Mouse (Mus musculus): ENCODE measurements around the gene Thy1. TPM values are rescaled to one million over a fixed set of nuclear protein-coding genes. Genes with fewer than 3 reads are reported as not detected.

Thy1 gene
- polyA plus RNA-seq, 1 experiment = 13.9 TPM

DNA sequence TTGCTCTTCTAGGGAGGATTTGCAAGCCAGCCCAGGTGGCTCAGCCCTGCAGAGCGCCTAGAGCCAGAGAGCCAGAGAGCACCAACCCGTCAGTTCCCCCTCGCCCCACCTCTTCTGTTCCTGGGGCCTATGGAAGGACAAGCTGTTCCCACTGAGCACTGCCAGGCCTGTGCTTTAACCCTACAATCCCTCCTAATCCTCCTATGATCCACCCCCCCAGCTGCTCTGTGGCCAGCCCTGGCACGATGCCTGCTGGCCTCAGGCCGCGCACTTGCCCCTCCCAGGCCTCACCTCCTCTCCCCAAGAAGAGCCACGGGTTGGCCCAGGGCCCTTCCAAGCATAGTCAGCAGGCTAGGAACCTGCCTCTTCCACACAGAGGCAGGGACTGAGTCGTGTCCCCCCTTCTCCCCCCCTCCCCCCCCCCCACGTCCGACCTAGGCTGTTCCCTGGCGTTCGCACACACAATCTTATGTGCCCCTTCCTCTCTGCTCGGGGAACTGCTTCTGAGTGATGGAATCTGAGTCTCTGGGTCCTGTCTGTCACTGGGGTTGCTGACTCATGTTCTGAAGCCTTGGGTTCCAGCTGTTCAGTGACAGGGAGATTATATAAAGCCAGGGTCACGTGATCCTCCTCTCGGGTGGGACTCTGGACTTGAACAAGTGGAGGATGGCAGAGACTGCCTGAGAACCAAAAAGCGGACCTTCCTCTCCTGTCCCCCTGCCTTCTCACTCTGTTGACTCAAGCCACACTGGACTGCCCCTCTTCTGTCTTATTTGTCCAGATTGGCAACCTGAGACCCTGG lies 36.0 kb downstream of the Thy1 start:
- no peak overlapping the region for H3K4me3 ChIP-seq (ENCODE audit: insufficient read depth, low read depth, low read length)
- H3K27ac ChIP-seq (replicated peaks; ENCODE audit: low read depth, low read length) = no peak overlapping the region
- H3K4me1 ChIP-seq (ENCODE audit: control insufficient read depth, insufficient read depth, insufficient read length, low read length) = no peaks in the 10 kb centered on the region; the same call in 1 of the 2 replicates

DNA sequence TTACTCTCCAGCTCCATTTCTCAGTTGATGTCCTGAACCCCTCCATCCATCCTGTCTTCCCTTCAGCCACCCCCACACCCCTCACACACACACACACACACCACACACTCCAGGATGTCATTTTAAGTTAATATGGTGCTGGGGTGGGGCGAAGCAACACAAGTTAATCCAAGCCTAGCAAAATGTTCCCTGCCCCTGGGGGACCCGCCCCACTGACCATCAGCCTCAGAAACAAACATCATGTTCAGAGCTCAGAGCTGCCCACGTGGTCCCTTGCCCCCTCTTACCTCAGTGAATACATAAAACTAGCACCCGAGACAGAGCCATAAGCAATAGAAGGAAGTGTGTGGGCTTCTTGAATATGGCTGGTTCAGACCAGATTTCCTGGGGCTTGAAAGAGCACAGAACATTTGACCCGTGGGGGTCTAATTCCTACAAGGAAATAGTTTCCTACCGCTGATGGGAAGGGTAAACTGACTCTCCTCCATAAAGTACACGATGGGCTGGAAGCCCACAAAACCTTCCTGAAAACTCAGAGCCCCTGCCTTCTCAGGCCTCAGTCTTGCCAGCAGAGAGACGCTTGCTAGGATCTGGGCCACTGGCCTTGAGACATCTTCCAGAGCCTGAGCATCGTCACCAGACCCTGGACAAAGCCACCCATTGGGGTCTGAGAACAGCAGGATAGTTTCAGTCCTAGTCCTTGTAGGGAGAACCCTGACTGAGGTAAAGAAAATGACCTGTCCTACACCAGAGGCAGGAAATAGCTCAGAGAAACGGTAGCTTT lies 37.0 kb downstream of the Thy1 start:
- no peak overlapping the region for H3K27ac ChIP-seq (replicated peaks; ENCODE audit: low read depth, low read length)
- H3K4me1 ChIP-seq (ENCODE audit: control insufficient read depth, insufficient read depth, insufficient read length, low read length) = peaks cover 3% of the 10 kb centered on the region
- H3K4me3 ChIP-seq (ENCODE audit: insufficient read depth, low read depth, low read length) = no peak overlapping the region

DNA sequence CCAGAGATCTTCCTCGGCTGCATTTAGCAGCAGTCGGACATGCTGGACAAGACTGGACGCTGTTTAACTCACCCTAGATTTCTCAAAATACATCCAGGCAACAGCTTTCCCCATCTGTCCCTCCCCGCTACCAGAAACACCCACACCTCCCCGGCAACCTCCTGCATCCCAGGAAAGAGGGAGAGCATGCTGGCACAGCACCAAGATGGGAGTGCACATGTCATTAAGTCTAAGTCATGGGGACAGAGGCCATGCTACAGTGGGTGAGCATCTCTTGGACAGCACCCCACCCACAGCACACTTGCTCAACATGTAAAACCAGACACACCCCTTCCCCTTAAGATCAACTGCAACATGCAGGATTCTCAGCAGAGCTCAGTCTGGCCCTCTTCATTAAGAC lies 37.8 kb downstream of the Thy1 start:
- Histone ChIP-seq H3K4me1 (ENCODE audit: control insufficient read depth, insufficient read depth, insufficient read length, low read length) (peaks cover 3% of the 10 kb centered on the region), H3K27ac (replicated peaks; ENCODE audit: low read depth, low read length) (no peak overlapping the region), H3K4me3 (ENCODE audit: insufficient read depth, low read depth, low read length) (no peak overlapping the region)

DNA sequence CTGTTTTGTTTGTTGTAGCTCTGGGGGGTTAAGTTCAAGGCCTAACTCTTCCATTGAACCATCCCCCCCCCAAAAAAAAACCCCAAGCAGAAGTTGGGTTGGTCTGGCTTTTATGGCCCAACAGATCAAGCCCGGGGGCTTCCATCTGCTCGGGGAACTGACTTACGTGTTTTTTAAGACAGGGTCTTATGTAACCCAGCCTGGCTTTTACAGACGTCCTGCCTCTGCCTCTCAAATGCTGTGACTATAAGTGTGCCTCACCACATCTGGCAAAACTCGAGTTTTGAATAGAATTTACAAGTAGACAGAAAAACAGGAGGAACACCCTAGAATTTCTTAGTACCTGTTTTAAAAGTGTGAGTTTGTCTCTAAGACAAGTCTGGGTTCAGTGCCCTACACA lies 38.4 kb downstream of the Thy1 start:
- no peak overlapping the region for H3K27ac ChIP-seq (replicated peaks; ENCODE audit: low read depth, low read length)
- no peak overlapping the region for H3K4me3 ChIP-seq (ENCODE audit: insufficient read depth, low read depth, low read length)
- H3K4me1 ChIP-seq (ENCODE audit: control insufficient read depth, insufficient read depth, insufficient read length, low read length) = peaks cover 3% of the 10 kb centered on the region

DNA sequence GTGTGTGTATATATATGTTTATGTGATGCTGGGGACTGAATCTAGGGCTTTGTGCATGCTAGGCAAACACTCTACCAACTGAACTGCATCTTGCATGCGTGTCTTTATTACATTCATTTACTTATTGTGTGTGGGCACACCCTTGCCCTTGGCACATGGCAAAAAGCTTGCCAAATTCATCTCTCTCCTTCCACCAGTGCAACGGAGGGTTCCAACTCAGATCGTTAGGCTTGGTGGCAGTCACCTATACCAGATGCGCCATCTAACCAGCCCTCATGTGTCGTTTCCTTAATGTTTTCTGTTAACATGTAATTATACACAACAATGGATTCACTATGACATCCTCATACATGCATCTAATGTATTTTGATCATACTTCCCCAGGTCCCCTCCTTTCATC lies 39.1 kb downstream of the Thy1 start:
- no peak overlapping the region for H3K27ac ChIP-seq (replicated peaks; ENCODE audit: low read depth, low read length)
- peaks cover 3% of the 10 kb centered on the region for H3K4me1 ChIP-seq (ENCODE audit: control insufficient read depth, insufficient read depth, insufficient read length, low read length)
- H3K4me3 ChIP-seq (ENCODE audit: insufficient read depth, low read depth, low read length) = no peak overlapping the region

DNA sequence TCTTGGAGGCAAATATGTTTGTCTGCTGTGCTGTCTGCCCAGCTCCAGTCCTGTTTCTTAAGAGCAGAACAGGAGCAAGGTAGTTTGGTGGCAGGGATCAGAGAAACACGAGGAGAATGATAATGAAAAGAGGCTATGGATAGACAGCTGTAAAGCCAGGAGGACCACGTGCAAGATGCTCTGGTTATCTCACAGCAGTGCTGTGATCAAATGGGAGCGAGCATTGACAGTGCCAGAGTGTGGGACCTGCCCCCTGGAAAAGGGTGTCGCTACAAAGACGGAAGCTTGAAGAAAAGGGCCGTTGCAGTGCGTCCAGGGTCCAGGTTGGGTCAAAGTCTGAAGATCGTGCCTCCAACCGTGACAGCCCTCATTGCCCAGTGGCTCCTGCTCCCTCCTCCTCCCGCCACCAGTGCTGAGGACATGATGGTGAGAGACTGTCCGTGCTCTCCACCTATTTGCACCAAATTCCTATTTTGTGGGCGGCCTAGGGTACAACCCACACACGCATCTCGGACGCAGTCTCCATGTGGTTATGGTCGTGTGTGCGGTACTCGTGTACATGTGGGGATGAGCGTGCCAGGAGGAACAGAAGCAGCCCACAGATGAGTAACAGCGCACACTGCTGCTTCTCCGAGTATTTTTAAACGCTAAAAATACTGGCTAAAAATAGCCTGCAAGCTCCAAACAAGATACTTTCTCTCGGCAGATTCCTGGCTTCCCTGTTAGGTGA lies 40.4 kb downstream of the Thy1 start:
- Histone ChIP-seq H3K4me1 (ENCODE audit: control insufficient read depth, insufficient read depth, insufficient read length, low read length) (peaks cover 7% of the 10 kb centered on the region), H3K27ac (replicated peaks; ENCODE audit: low read depth, low read length) (no peak overlapping the region), H3K4me3 (ENCODE audit: insufficient read depth, low read depth, low read length) (peak overlapping the region; percentile 54; the same call in 1 of the 2 replicates)

DNA sequence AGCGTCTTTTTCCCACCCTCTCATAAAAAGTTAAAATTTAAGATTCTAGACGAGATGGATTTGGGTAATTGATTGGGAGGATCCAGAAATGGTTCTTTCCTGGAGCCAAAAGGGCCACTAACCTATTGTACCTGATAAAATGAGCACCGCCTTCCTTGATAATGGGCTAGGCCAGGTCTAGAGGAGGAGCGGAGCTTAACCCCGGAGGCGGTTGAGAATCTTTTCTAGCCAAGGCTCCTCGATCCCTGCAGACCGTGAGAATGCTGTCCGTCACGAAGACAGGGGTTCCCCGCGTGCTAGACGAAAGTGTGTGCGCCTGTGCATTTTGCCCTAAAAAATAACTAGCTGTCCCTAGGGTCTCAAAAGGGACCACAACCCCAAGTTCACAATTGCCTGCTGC lies 41.1 kb downstream of the Thy1 start:
- Histone ChIP-seq H3K4me3 (ENCODE audit: insufficient read depth, low read depth, low read length) (peak overlapping the region; percentile 54), H3K27ac (replicated peaks; ENCODE audit: low read depth, low read length) (0 out of 2 replicates have a peak overlapping the region, but pooled peaks have one; percentile 13), H3K4me1 (ENCODE audit: control insufficient read depth, insufficient read depth, insufficient read length, low read length) (peaks cover 11% of the 10 kb centered on the region)

DNA sequence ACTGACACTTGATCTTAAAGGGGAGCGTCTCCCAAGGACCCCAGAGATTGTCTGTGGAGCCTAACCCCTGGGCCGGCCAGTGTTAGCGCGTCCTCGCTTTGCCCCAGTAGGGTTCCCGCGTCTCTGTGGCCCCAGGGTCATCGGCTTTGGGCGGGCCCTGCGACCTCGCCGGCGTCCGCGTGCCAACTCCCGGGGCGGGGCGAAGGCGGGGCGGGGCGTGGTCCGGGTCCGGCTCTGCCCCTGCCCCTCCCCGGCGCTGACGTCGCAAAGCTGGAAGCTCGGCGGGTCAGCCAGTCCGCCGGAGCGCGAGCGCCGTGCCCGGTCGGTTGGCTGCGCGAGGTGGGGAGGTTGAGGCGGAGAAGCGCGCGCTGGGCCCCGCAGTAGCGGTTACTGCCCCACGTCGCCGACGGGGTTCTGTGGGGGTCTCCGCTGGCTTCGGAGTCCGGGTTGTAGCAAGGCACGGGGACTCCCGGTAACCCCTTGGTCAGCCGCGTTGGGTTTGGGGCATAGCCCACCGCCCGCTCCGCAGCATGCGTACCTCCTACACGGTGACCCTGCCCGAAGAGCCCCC lies 41.6 kb downstream of the Thy1 start:
- Histone ChIP-seq H3K4me1 (ENCODE audit: control insufficient read depth, insufficient read depth, insufficient read length, low read length) (peaks cover 13% of the 10 kb centered on the region), H3K4me3 (ENCODE audit: insufficient read depth, low read depth, low read length) (peak overlapping the region; percentile 87), H3K27ac (replicated peaks; ENCODE audit: low read depth, low read length) (peak overlapping the region; percentile 66)

DNA sequence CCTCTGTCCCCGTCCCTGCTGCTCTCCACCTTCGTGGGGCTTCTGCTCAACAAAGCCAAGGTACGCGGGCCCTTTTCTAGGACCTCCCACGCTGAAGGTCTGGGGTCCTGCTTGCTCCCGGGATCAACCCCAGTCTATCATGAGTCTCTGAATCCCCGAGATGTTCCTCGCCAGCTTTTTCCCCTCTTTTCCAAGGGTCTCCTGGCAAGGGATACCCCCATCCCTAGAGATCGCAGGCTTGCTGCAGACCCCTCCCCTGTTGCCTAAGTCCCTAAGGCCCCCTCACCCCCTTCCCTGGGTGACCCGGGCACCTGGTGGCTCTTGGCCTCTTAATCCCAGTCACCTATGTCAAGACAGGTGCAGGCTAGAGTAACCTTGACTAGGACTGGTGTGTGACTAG lies 42.1 kb downstream of the Thy1 start:
- H3K4me1 ChIP-seq (ENCODE audit: control insufficient read depth, insufficient read depth, insufficient read length, low read length) = peaks cover 16% of the 10 kb centered on the region
- H3K27ac ChIP-seq (replicated peaks; ENCODE audit: low read depth, low read length) = peak overlapping the region; percentile 66
- H3K4me3 ChIP-seq (ENCODE audit: insufficient read depth, low read depth, low read length) = peak overlapping the region; percentile 87

DNA sequence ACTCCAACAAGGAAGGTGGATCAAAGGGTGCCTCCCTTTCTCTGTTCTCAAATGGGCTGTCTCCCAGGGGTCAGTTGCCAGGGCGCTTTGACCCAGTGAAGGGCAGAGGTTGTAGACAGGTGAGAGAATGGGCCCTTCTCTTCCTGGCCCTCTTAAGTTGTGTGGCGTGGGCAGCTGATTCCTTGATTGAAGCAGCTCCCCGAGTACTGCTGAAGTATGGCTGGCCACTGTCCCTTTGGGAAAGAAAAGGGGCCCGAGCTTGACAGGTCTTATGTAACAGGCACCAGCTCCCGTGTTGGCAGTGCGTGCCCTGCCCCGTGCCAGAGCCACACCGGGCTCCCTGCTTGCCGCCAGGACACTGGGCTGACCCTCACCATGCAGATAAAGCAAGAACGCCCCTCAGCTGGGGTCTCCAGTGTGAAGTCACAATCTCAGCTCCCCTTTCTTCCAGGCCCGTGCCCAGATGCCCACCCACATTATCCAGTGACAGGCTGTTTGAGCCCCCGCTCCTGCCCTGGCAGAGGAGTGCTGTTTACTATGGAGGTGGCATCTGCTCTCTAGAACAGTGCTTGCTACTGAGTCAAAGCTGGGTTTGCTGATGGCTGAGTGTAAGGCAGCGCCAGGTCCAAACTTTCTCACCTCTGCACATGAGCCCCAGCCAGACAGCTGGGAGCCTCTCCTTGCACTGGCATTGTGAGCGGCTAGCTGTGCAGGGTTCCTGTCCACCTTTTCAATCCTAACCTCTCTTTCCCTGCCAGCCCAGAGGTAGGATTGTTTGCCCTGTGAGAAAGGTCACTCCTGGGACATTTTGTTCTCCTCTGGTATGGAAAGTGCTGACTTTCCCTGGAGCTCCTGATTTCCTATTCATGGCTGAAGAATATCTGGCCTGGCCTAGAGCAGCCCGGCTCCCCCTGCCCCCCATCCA lies 42.8 kb downstream of the Thy1 start:
- Histone ChIP-seq H3K27ac (replicated peaks; ENCODE audit: low read depth, low read length) (peak overlapping the region; percentile 66), H3K4me1 (ENCODE audit: control insufficient read depth, insufficient read depth, insufficient read length, low read length) (peaks cover 16% of the 10 kb centered on the region), H3K4me3 (ENCODE audit: insufficient read depth, low read depth, low read length) (peak overlapping the region; percentile 87)

DNA sequence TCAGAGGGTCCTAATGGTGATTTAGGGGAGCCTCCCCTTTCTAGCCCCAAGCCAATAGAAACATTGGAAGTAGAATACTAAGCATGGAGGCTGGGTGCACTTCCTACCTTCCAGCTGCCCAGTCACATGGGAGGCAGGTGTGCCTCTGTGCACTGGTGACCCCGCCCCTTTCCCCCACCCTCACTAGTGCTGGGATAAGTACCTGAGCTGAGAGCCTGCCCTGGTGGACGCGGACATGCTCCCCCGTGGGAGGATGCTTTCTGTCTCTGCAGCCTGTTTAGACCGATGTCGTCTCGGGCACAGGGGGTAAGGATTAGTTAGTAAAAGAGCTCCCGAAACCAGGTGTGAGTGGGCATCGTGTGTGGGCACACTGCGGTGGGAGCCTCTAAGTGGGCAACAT lies 43.8 kb downstream of the Thy1 start:
- no peak overlapping the region for H3K4me3 ChIP-seq (ENCODE audit: insufficient read depth, low read depth, low read length)
- H3K4me1 ChIP-seq (ENCODE audit: control insufficient read depth, insufficient read depth, insufficient read length, low read length) = peaks cover 16% of the 10 kb centered on the region
- H3K27ac ChIP-seq (replicated peaks; ENCODE audit: low read depth, low read length) = 0 out of 2 replicates have a peak overlapping the region, but pooled peaks have one; percentile 1

DNA sequence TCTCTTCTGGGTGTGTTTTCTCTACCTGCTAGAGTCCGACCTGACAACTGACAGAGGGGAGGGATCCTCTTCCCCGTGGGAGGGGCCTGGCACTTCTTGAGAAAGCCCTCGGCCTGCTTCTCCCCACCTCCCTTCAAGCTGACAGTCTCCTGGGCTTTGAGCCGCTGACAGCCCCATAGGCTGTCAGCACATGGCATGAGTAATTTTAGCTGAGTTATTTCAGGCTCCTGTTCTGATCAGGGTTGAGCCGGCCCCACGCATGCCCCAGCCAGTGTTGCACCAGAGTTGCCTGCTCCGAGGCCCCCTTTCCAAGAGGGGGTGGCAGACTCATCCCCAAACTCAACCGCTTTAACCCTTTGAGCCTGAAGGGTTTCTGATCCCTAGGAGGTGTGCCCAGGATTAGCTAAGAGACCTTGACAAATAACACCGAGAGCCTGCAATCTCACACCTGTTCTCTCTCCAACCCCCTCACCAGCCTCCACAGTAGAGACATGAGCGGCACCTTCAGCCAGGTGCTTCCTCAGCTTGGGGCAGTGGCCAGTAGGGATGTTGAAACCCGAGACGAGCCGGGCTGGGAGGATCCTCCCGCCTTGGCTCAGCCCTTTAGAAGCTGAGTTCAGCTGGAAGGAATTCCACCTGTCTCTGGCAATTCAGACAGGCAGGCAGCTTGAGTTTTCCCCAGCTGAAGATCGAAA lies 44.7 kb downstream of the Thy1 start:
- H3K27ac ChIP-seq (replicated peaks; ENCODE audit: low read depth, low read length) = 0 out of 2 replicates have a peak overlapping the region, but pooled peaks have one; percentile 31
- peaks cover 16% of the 10 kb centered on the region for H3K4me1 ChIP-seq (ENCODE audit: control insufficient read depth, insufficient read depth, insufficient read length, low read length)
- H3K4me3 ChIP-seq (ENCODE audit: insufficient read depth, low read depth, low read length) = no peak overlapping the region

DNA sequence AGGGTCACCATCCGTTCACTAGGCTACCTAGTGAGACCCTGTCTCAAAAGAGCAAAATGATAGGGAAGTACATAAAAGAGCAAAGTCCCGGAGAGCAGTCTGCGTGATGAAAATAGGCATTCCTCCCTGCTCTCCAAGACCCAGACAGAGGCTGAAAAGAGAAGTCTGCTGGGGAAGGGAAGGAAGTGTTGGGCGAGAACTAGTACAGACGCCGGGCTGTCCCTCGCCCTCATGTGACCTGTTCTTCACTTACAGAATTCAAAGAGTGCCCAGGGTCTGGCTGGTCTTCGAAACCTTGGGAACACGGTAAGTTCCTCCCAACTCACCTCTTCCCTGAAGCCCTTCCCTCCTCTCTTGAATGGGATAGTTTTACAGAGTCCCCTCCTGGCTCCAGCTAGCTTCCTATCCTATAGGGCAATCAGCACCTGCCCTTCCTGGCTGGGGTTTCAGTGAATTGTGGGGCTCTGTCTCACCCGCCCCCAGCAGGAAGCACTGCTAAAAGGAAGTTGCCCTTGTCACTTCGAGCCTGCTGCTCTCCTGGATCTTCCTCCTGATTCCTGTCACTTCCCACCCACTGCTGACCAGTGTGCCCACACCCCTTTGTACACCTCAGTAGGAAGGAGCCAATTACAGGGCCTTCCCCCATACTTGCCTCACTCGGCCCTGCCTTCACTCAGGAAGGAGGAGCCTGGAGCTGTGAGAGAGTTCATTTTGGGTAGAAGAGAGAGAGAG lies 45.9 kb downstream of the Thy1 start:
- peaks cover 16% of the 10 kb centered on the region for H3K4me1 ChIP-seq (ENCODE audit: control insufficient read depth, insufficient read depth, insufficient read length, low read length)
- no peak overlapping the region for H3K4me3 ChIP-seq (ENCODE audit: insufficient read depth, low read depth, low read length)
- no peak overlapping the region for H3K27ac ChIP-seq (replicated peaks; ENCODE audit: low read depth, low read length)
